Mouse (Mus musculus): ENCODE results near the gene Slc25a13. TPM values are rescaled to one million over a fixed set of nuclear protein-coding genes. Genes with fewer than 3 reads are reported as not detected.

Slc25a13 gene
- total RNA-seq, 2 experiments from 2014 or later: 2.7 to 5.4 TPM

GRCm38 (mm10) chr6:6167339-6168126 lies 49.4 kb downstream of the Slc25a13 start:
- no peak for DNase-seq

GRCm38 (mm10) chr6:6162993-6163623 lies 53.9 kb downstream of the Slc25a13 start:
- DNase-seq: no peak

GRCm38 (mm10) chr6:6162146-6162545 lies 54.8 kb downstream of the Slc25a13 start:
- DNase-seq: no peak

GRCm38 (mm10) chr6:6160645-6161426 lies 56.1 kb downstream of the Slc25a13 start:
- DNase-seq: no peak

- DNase-seq: no peak
Measured at GRCm38 (mm10) chr6:6159221-6159859, 57.6 kb downstream of the Slc25a13 start.

- DNase-seq: no peak
Measured at GRCm38 (mm10) chr6:6153426-6153825, 63.5 kb downstream of the Slc25a13 start.

GRCm38 (mm10) chr6:6150811-6151210 lies 66.2 kb downstream of the Slc25a13 start:
- DNase-seq: no peak

GRCm38 (mm10) chr6:6149751-6150150 lies 67.2 kb downstream of the Slc25a13 start:
- no peak for DNase-seq

- no peak for DNase-seq
Measured at GRCm38 (mm10) chr6:6149329-6149728, 67.6 kb downstream of the Slc25a13 start.

GRCm38 (mm10) chr6:6145412-6145811 lies 71.6 kb downstream of the Slc25a13 start:
- no peak for DNase-seq

- DNase-seq: no peak
Measured at GRCm38 (mm10) chr6:6143525-6143924, 73.4 kb downstream of the Slc25a13 start.

GRCm38 (mm10) chr6:6140370-6140769 lies 76.6 kb downstream of the Slc25a13 start:
- no peak for DNase-seq

GRCm38 (mm10) chr6:6139061-6139460 lies 77.9 kb downstream of the Slc25a13 start:
- DNase-seq: no peak

GRCm38 (mm10) chr6:6136812-6137211 lies 80.2 kb downstream of the Slc25a13 start:
- DNase-seq: no peak

- no peak for DNase-seq
Measured at GRCm38 (mm10) chr6:6134935-6135334, 82.0 kb downstream of the Slc25a13 start.

- DNase-seq: no peak
Measured at GRCm38 (mm10) chr6:6133556-6134050, 83.4 kb downstream of the Slc25a13 start.

- no peak for DNase-seq
Measured at GRCm38 (mm10) chr6:6132047-6132446, 84.9 kb downstream of the Slc25a13 start.

GRCm38 (mm10) chr6:6125620-6126019 lies 91.4 kb downstream of the Slc25a13 start:
- no peak for DNase-seq

GRCm38 (mm10) chr6:6121904-6122303 lies 95.1 kb downstream of the Slc25a13 start:
- DNase-seq: no peak

GRCm38 (mm10) chr6:6120841-6121240 lies 96.1 kb downstream of the Slc25a13 start:
- no peak for DNase-seq

- DNase-seq: no peak
Measured at GRCm38 (mm10) chr6:6115771-6116170, 101.2 kb downstream of the Slc25a13 start.

GRCm38 (mm10) chr6:6113776-6114175 lies 103.2 kb downstream of the Slc25a13 start:
- no peak for DNase-seq
